Mouse (Mus musculus) spleen, postnatal 36 days (tissue): ENCODE data around the gene Pgm2l1.

Experiments
- DNase-seq, 2 experiments: peaks; one replicate each; pipeline ENCODE4 v3.0.0; 2022; ENCODE audit warnings: low spot score in 2 of 2, mixed read lengths in 1 of 2

The Pgm2l1 gene

DNA sequence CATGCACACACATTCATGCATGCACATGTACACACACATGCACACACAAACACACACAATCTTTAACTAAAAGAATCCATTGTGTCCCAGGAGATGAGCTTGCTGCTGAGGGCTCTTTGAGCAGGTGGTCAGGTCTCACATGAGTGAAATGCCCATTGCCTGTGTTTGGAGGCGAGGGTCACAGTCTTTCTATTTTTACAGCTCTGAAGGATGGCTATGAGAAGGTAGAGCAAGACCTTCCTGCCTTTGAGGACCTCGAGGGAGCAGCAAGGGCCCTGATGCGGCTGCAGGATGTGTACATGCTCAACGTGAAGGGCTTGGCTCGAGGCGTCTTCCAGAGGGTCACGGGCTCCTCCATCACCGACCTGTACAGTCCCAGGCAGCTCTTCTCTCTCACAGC, 66.4 kb downstream of the Pgm2l1 start:
- DNase-seq, result no peak

DNA sequence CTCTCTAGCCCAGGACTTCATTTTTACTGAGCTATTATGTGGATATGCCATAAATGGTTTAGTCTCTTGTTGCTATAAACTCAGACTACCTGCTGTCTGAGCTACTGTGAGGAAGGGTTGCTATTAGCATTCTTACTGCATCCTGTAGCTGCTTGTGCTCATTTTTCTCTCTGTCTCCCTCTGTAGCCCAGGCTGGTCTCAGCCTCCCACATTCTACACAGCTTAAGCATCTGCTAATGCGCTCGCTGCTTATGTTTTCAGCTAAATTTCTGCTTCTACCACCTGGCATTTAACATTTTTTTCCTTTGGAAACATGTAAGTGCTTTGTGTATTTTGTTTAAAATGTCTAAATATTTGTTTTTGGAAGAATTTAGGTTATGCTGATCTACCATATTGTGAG, 68.6 kb downstream of the Pgm2l1 start:
- DNase-seq, result no peak

- no peak for DNase-seq
These were observed 69.5 kb downstream of the Pgm2l1 start for GRCm38 (mm10) chr7:100296699-100297098.

GRCm38 (mm10) chr7:100298861-100299510, 71.8 kb downstream of the Pgm2l1 start:
- DNase-seq, result no peak

DNA sequence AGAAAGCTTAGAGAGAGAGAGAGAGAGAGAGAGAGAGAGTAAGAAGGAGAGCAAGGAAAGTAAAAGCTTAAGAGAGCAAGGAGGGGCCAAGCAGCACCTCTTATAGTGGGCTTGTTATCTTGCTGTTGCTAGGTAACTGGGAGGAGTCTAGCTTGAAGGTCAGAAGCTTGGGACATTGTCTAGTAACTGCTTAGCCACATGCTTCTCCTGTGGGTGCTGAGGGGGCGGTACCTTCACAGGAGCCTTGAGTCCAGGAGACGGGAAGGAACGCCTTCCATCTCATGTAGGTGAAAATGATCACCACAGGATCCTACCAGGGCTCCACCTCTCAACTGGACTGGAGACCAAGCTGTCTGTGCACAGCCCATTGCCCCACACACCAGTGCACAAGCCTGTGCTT, 74.2 kb downstream of the Pgm2l1 start:
- DNase-seq, result no peak

- DNase-seq, result no peak
These were observed 75.1 kb downstream of the Pgm2l1 start for GRCm38 (mm10) chr7:100302316-100302715.

DNA sequence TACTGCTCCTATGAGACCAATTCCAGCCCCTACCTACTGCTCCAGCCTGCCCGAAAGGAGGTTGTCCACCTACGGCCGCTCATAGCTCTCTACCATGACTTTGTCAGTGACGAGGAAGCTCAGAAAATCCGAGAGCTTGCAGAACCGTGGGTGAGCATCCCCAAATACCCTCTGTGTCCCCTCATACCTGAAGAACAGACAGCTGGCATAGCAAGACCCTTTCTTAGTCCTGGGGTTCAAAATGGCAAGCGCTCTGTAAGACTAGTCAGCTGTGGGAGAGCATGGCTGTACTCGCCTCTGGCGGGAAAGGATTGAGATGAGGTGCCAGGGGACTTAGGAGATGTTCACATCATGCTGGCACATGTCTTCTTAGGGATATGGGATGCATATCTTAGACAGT, 78.7 kb downstream of the Pgm2l1 start:
- no peak for DNase-seq

DNA sequence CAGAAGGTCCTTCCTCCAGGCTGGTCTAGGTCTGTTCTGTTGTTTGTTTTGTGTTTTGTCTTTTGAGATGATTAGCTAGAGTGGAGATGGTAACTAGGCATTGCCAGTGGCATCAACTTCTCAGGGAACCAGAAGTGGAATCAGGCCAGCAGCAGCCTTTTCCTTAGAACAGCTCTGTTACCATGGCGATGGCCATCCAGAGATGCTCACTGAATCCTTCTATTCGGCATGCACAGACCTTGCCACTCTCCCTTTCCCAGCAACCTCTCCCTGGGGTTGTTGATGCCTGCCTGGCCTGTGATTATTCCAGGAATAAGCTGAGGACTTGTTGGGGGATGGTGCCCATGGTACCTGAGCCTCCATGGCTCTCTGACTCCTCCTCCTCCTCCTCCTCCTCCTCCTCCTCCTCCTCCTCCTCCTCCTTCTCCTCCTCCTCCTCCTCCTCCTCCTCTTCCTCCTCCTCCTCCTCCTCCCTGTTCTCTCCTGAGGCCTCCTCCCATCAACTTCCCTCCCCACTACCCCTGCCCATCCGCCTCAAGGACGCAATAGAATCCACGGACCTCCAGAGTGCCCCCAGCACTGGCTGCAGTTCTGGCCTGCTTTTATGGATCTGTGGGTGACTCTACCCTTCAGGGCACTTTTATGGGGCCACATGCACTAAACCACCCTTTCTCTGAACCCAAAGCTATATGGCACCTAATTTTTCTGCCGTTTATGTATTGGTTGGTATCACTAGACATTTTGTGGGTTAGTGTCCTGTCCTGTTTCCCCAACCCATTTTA, 80.9 kb downstream of the Pgm2l1 start:
- no peak for DNase-seq

DNA sequence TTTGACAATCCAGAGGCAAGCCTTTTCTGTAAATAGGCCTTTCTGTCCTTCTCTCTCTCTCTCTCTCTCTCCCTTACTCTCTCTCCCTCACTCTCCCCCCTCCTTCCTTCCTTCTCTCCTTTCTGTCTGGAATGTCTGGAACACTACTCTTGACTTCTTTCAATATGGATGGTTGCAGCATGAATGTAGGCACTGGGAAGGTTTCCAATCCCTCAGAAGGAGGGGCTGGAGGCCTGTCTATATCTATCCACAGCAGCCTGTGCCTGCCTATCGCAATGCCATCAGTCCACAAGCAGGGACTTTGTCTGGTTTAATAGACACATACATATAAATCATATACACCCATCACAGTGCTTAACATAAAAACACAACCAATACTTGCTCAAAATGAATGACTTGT, 82.0 kb downstream of the Pgm2l1 start:
- no peak for DNase-seq

GRCm38 (mm10) chr7:100309679-100310078, 82.5 kb downstream of the Pgm2l1 start:
- no peak for DNase-seq

- no peak for DNase-seq
These were observed 83.1 kb downstream of the Pgm2l1 start for GRCm38 (mm10) chr7:100310290-100310689.

GRCm38 (mm10) chr7:100312716-100313115, 85.5 kb downstream of the Pgm2l1 start:
- DNase-seq, result no peak

GRCm38 (mm10) chr7:100316924-100317323, 89.7 kb downstream of the Pgm2l1 start:
- DNase-seq, result no peak

DNA sequence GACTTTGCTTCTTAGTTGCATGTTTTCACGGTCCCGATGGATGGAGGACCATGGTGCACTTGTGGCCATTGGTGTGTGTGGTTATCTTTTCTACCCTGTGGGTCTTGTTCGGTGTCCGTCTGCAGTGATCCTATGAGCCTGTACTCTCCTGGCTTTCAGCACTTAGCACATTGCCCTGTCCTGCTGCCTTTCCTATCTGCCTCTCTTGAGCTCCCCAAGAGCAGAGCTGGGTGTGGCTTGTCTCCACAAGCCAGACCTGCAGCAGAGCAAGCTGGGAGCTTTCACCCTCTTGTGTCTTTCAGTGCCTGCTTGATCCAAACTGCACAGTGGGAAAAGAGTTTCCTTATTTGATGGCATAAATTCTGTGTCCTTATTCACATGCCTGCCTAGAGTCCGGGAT, 90.3 kb downstream of the Pgm2l1 start:
- no peak for DNase-seq

- no peak for DNase-seq
These were observed 96.5 kb downstream of the Pgm2l1 start for GRCm38 (mm10) chr7:100323721-100324120.

- peak in 1 of 2 experiments; percentile 17 for DNase-seq
These were observed 98.3 kb downstream of the Pgm2l1 start for GRCm38 (mm10) chr7:100325482-100325881.

- DNase-seq, result no peak
These were observed 100.3 kb downstream of the Pgm2l1 start for GRCm38 (mm10) chr7:100327514-100327913.
